Mouse (Mus musculus) ES-Bruce4 (cell line): ENCODE results near the gene Meox1. TPM values are rescaled to one million over a fixed set of nuclear protein-coding genes. Genes with fewer than 3 reads are reported as not detected.
A peak's percentile ranks its signal among the peaks of the same experiment; 100 is the strongest.

Experiments
- H3K27ac ChIP-seq: 2 replicates; pipeline ENCODE4 v1.5.1; 2012; ENCODE audit warnings: low read length, inconsistent platforms; ENCODE audit not compliant: insufficient read depth
- H3K27me3 ChIP-seq: 2 replicates; pipeline ENCODE4 v1.6.1; 2012; ENCODE audit warnings: mild to moderate bottlenecking, low read length, inconsistent platforms; ENCODE audit not compliant: control insufficient read depth, poor library complexity, insufficient read depth, severe bottlenecking
- H3K36me3 ChIP-seq: 2 replicates; pipeline ENCODE4 v1.6.1; 2012; ENCODE audit warnings: inconsistent platforms, mild to moderate bottlenecking, low read length, moderate library complexity; ENCODE audit not compliant: control insufficient read depth, poor library complexity, insufficient read depth, severe bottlenecking
- H3K4me1 ChIP-seq: one replicate; pipeline ENCODE4 v1.8.1; 2011; ENCODE audit warnings: low read length; ENCODE audit not compliant: control insufficient read depth, insufficient read depth
- H3K4me3 ChIP-seq: 2 replicates; pipeline ENCODE4 v1.5.1; 2011; ENCODE audit warnings: low read depth, mild to moderate bottlenecking, low read length
- H3K9ac ChIP-seq: 2 replicates; pipeline ENCODE4 v1.6.1; 2012; ENCODE audit warnings: low read depth, mild to moderate bottlenecking, inconsistent platforms; ENCODE audit not compliant: poor library complexity, severe bottlenecking
- H3K9me3 ChIP-seq: replicated peaks from 2 replicates; pipeline ENCODE4 v1.6.1; 2012; ENCODE audit warnings: mild to moderate bottlenecking, low read length, inconsistent platforms; ENCODE audit not compliant: control insufficient read depth, poor library complexity, insufficient read depth, severe bottlenecking
- CTCF ChIP-seq: IDR thresholded peaks from one replicate; pipeline ENCODE4 v1.8.1; 2011; ENCODE audit warnings: low read depth, low read length
- EP300 ChIP-seq: IDR thresholded peaks from 2 replicates; pipeline ENCODE4 v1.6.1; 2011; ENCODE audit warnings: low read depth, low read length; ENCODE audit not compliant: insufficient read depth
- POLR2A ChIP-seq: IDR thresholded peaks from one replicate; pipeline ENCODE4 v1.8.1; 2011; ENCODE audit warnings: low read length; ENCODE audit not compliant: insufficient read depth
- polyA plus RNA-seq: library from polyadenylated mRNA; stranded (reverse); fragments of >200 nt; gene quantifications from 2 replicates; pipeline ENCODE4 v1.2.4, GENCODE M21; 2011; ENCODE audit warnings: low read depth; ENCODE audit not compliant: missing spikeins, insufficient read depth, insufficient read length

Gene Meox1
- polyA plus RNA-seq, 1 experiment: not detected

- Histone ChIP-seq H3K9ac (no peak overlapping the region), H3K36me3 (no peaks in the 10 kb centered on the region), H3K27me3 (no peaks in the 10 kb centered on the region), H3K4me1 (peaks cover 3% of the 10 kb centered on the region), H3K27ac (no peak overlapping the region), H3K9me3 (no peaks in the 10 kb centered on the region), H3K4me3 (no peak overlapping the region)
- TF ChIP-seq CTCF: peak; percentile 51
- TF ChIP-seq POLR2A: no peak
Measured at GRCm38 (mm10) chr11:101919660-101920059, 25.5 kb upstream of the Meox1 start.

- H3K4me1 ChIP-seq: peaks cover 2% of the 10 kb centered on the region
- H3K9ac ChIP-seq: no peak overlapping the region
- TF ChIP-seq POLR2A: no peak
- TF ChIP-seq EP300: no peak
- no peak for TF ChIP-seq CTCF
- no peaks in the 10 kb centered on the region for H3K9me3 ChIP-seq
- H3K27ac ChIP-seq: no peak overlapping the region
- no peaks in the 10 kb centered on the region for H3K36me3 ChIP-seq
- no peaks in the 10 kb centered on the region for H3K27me3 ChIP-seq
- H3K4me3 ChIP-seq: no peak overlapping the region
Measured at GRCm38 (mm10) chr11:101918609-101919008, 24.4 kb upstream of the Meox1 start.

GRCm38 (mm10) chr11:101916772-101917171, 22.6 kb upstream of the Meox1 start:
- Histone ChIP-seq H3K9ac (no peak overlapping the region), H3K9me3 (no peaks in the 10 kb centered on the region), H3K36me3 (no peaks in the 10 kb centered on the region), H3K4me3 (no peak overlapping the region), H3K4me1 (peaks cover 2% of the 10 kb centered on the region), H3K27ac (no peak overlapping the region), H3K27me3 (no peaks in the 10 kb centered on the region)
- TF ChIP-seq EP300: no peak
- TF ChIP-seq CTCF: peak; percentile 57

GRCm38 (mm10) chr11:101913591-101913990, 19.4 kb upstream of the Meox1 start:
- no peaks in the 10 kb centered on the region for H3K4me1 ChIP-seq
- no peak overlapping the region for H3K4me3 ChIP-seq
- H3K27me3 ChIP-seq: no peaks in the 10 kb centered on the region
- H3K9me3 ChIP-seq: no peaks in the 10 kb centered on the region
- TF ChIP-seq POLR2A: no peak
- peak; percentile 68 for TF ChIP-seq CTCF
- H3K36me3 ChIP-seq: no peaks in the 10 kb centered on the region
- no peak overlapping the region for H3K9ac ChIP-seq
- H3K27ac ChIP-seq: no peak overlapping the region

GRCm38 (mm10) chr11:101911855-101912579, 17.8 kb upstream of the Meox1 start:
- TF ChIP-seq EP300 (no peak), CTCF (peak; percentile 56)
- no peaks in the 10 kb centered on the region for H3K9me3 ChIP-seq
- H3K9ac ChIP-seq: no peak overlapping the region
- H3K4me1 ChIP-seq: no peaks in the 10 kb centered on the region
- H3K27me3 ChIP-seq: no peaks in the 10 kb centered on the region
- no peak overlapping the region for H3K27ac ChIP-seq
- no peaks in the 10 kb centered on the region for H3K36me3 ChIP-seq
- no peak overlapping the region for H3K4me3 ChIP-seq

GRCm38 (mm10) chr11:101910230-101910946, 16.2 kb upstream of the Meox1 start:
- H3K36me3 ChIP-seq: no peaks in the 10 kb centered on the region
- no peak overlapping the region for H3K4me3 ChIP-seq
- TF ChIP-seq EP300 (no peak; the same call in 1 of the 2 replicates), CTCF (peak; percentile 80), POLR2A (no peak)
- no peaks in the 10 kb centered on the region for H3K9me3 ChIP-seq
- H3K4me1 ChIP-seq: no peaks in the 10 kb centered on the region
- no peaks in the 10 kb centered on the region for H3K27me3 ChIP-seq
- peak overlapping the region; percentile 22; the same call in 1 of the 2 replicates for H3K9ac ChIP-seq
- H3K27ac ChIP-seq: peak overlapping the region; percentile 62
